Comparison of ENCODE assay signal across 49 mouse cellular contexts in the genomic region with DNA sequence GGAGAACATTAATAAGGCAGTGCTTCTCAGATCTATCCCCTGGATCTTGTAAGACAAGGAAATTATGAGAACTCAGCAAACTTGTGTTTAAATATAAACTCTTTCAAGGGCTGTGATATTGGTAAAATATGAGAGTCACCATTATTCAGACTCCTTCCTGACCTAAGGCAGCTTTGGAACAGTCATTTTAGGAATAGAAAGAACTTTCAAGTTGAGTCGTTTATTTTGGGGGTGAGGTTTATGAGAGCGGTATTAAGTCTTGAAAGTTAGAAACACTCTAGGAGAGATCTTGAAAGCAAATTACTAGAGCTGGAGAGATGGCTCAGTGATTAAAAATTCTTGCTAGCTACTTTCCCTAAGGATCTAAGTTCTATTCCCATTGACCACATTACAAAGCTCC. TPM values are rescaled to one million over a fixed set of nuclear protein-coding genes. Genes with fewer than 3 reads are reported as not detected.
"Had no signal": no experiment of that assay in that cellular context is flagged by ENCODE, and none has a peak within 500 bp of the region (broad histone marks: within the 10 kb centered on the region; RNA-seq: fewer than 3 reads in every experiment).

No protein-coding gene starts in this region.

- H3K27me3 ChIP-seq: heart, embryonic 12.5 days; heart, embryonic 13.5 days; heart, embryonic 15.5 days; hindbrain, embryonic 12.5 days; hindbrain, embryonic 13.5 days; hindbrain, embryonic 15.5 days; intestine, embryonic 15.5 days; kidney, embryonic 15.5 days had no signal

- H3K4me3 ChIP-seq: heart, embryonic 10.5 days; heart, embryonic 12.5 days; heart, embryonic 13.5 days; heart, embryonic 15.5 days; hindbrain, embryonic 10.5 days; hindbrain, embryonic 12.5 days; hindbrain, embryonic 13.5 days; hindbrain, embryonic 15.5 days; intestine, embryonic 15.5 days; kidney, embryonic 15.5 days; layer of hippocampus, adult 2 months; left cerebral cortex, adult 2 months had no signal

- H3K9me3 ChIP-seq: heart, embryonic 10.5 days; heart, embryonic 12.5 days; heart, embryonic 13.5 days; heart, embryonic 15.5 days; hindbrain, embryonic 10.5 days; hindbrain, embryonic 12.5 days; hindbrain, embryonic 13.5 days; hindbrain, embryonic 15.5 days; intestine, embryonic 15.5 days; kidney, embryonic 15.5 days had no signal

- ATAC-seq: hindbrain, embryonic 16.5 days; hindbrain, postnatal 0 days; inflammation-experienced regulatory T-cells, adult 6 months; intestine, embryonic 15.5 days; intestine, embryonic 16.5 days; intestine, postnatal 0 days had no signal

- H3K4me1 ChIP-seq: heart, embryonic 10.5 days; heart, embryonic 12.5 days; heart, embryonic 13.5 days; heart, embryonic 15.5 days; hindbrain, embryonic 10.5 days; hindbrain, embryonic 12.5 days; hindbrain, embryonic 13.5 days; hindbrain, embryonic 15.5 days; intestine, embryonic 15.5 days; kidney, embryonic 15.5 days had no signal

- H3K4me2 ChIP-seq: heart, embryonic 11.5 days; heart, embryonic 12.5 days; heart, embryonic 13.5 days; heart, embryonic 15.5 days; hindbrain, embryonic 12.5 days; hindbrain, embryonic 13.5 days; hindbrain, embryonic 14.5 days; hindbrain, embryonic 15.5 days; intestine, embryonic 15.5 days; kidney, embryonic 15.5 days had no signal

- H3K9ac ChIP-seq: heart, embryonic 12.5 days; heart, embryonic 13.5 days; heart, embryonic 15.5 days; hindbrain, embryonic 12.5 days; hindbrain, embryonic 13.5 days; hindbrain, embryonic 14.5 days; hindbrain, embryonic 15.5 days; intestine, embryonic 15.5 days; kidney, embryonic 15.5 days had no signal

- DNase-seq: heart, postnatal 10 days; heart, postnatal 36 days; heart, postnatal 4 days; kidney, adult 11 months; kidney, adult 18-20 months; kidney, adult 2 months; kidney, adult 8-10 months; kidney, adult 9 months; kidney, postnatal 10 days; kidney, postnatal 14 days; kidney, postnatal 36 days; kidney, postnatal 4 days; layer of hippocampus, adult 9-11 months; layer of hippocampus, postnatal 36 days had no signal

- H3K27ac ChIP-seq: heart, embryonic 10.5 days; heart, embryonic 13.5 days; heart, embryonic 15.5 days; hindbrain, embryonic 10.5 days; hindbrain, embryonic 12.5 days; hindbrain, embryonic 13.5 days; hindbrain, embryonic 14.5 days; hindbrain, embryonic 15.5 days; hindbrain, postnatal 0 days; intestine, embryonic 15.5 days; kidney, embryonic 15.5 days; kidney, postnatal 0 days; layer of hippocampus, adult 2 months; left cerebral cortex, adult 2 months had no signal

RNA-seq across cellular contexts. Expression of gene Snorc, which starts 34.9 kb away (rescaled TPM):
- total RNA-seq: heart, postnatal 10 days; heart, postnatal 14 days; heart, postnatal 25 days; heart, postnatal 36 days; heart, postnatal 4 days; hematopoietic stem cell, adult 5-6 weeks; hindbrain, postnatal 0 days; layer of hippocampus, adult 18-20 months; layer of hippocampus, adult 2 months; layer of hippocampus, adult 8-10 months; layer of hippocampus, postnatal 10 days; layer of hippocampus, postnatal 14 days; layer of hippocampus, postnatal 25 days; layer of hippocampus, postnatal 36 days had no signal
- polyA plus RNA-seq: heart, embryonic 10.5 days; heart, embryonic 11.5 days; heart, embryonic 12.5 days; heart, embryonic 13.5 days; heart, embryonic 14.5 days; heart, embryonic 15.5 days; heart, embryonic 16.5 days; heart, postnatal 0 days; hindbrain, embryonic 10.5 days; hindbrain, embryonic 11.5 days; inflammation-experienced regulatory T-cells, adult 6 months; intestine, embryonic 14.5 days; intestine, embryonic 15.5 days; intestine, embryonic 16.5 days; intestine, postnatal 0 days; kidney, adult 2 months; kidney, embryonic 14.5 days; kidney, embryonic 15.5 days; kidney, embryonic 16.5 days; kidney, postnatal 0 days had no signal

RNA-seq across cellular contexts. Expression of gene Kcnj13, which starts 40.6 kb away (rescaled TPM):
- total RNA-seq: heart, postnatal 10 days; heart, postnatal 14 days; heart, postnatal 25 days; heart, postnatal 36 days; heart, postnatal 4 days; hematopoietic stem cell, adult 5-6 weeks had no signal
